Mouse (Mus musculus): ENCODE results near the gene Fbxw28. TPM values are rescaled to one million over a fixed set of nuclear protein-coding genes. Genes with fewer than 3 reads are reported as not detected.
"Not testable (repeated sequence)": the region's sequence is repeated elsewhere in the genome, so short reads cannot be mapped to it uniquely, and the experiment has no call there.

Fbxw28 gene
- polyA plus RNA-seq (2015; fragmentation: Nextera tagmentation; extraction: Ambion mirVana) = not detected in 2 replicates

GRCm38 (mm10) chr9:109339559-109339958 is at the start of gene Fbxw28:
Gene Fbxw28 (minus strand): TSS chr9:109339659.
- H3K27me3 ChIP-seq; H3K4me2 ChIP-seq; H3K4me1 ChIP-seq (replicated peaks); ATAC-seq (ENCODE audit: insufficient read depth); H3K4me3 ChIP-seq (replicated peaks); H3K9ac ChIP-seq; H3K9me3 ChIP-seq (replicated peaks); H3K27ac ChIP-seq (replicated peaks); H3K36me3 ChIP-seq (replicated peaks): not testable (repeated sequence)
- WGBS (ENCODE audit: insufficient replicate concordance) = 86% methylated on average over 1 of the region's 1 CpGs

- ATAC-seq (ENCODE audit: insufficient read depth); H3K27ac ChIP-seq (replicated peaks): not testable (repeated sequence)
- 60% methylated on average over 1 of the region's 1 CpGs for WGBS (ENCODE audit: insufficient replicate concordance)
Measured at GRCm38 (mm10) chr9:109287576-109287975, 51.9 kb downstream of the Fbxw28 start, which contains the start of gene Fbxw14. Gene Fbxw14 (minus strand): TSS chr9:109287676.

More at GRCm38 (mm10) chr9:109287576-109287975, 51.9 kb downstream of the Fbxw28 start, which contains the start of gene Fbxw14:
- H3K4me2 ChIP-seq; H3K9me3 ChIP-seq (replicated peaks); H3K9ac ChIP-seq; H3K4me1 ChIP-seq (replicated peaks); H3K27me3 ChIP-seq; H3K4me3 ChIP-seq (replicated peaks); H3K36me3 ChIP-seq (replicated peaks): not testable (repeated sequence)

Other genes with a start within 250 kb of the Fbxw28 start
- 3.5 and 5.8 TPM in 2 replicates for gene Plxnb1, start 244.3 kb downstream of the Fbxw28 start, polyA plus RNA-seq (2015; fragmentation: Nextera tagmentation; extraction: Ambion mirVana)
- 0.05 TPM in 1 of 2 replicates, not detected in the other for gene Fbxw21, start 177.6 kb downstream of the Fbxw28 start, polyA plus RNA-seq (2015; fragmentation: Nextera tagmentation; extraction: Ambion mirVana)
- not detected in 2 replicates for gene Fbxw13, start 143.7 kb downstream of the Fbxw28 start, polyA plus RNA-seq (2015; fragmentation: Nextera tagmentation; extraction: Ambion mirVana)
- gene Fbxw20, start 104.9 kb downstream of the Fbxw28 start, polyA plus RNA-seq (2015; fragmentation: Nextera tagmentation; extraction: Ambion mirVana) = not detected in 2 replicates
- gene Fbxw14, start 52.0 kb downstream of the Fbxw28 start, polyA plus RNA-seq (2015; fragmentation: Nextera tagmentation; extraction: Ambion mirVana) = not detected in 2 replicates
- gene Fbxw22, start 64.6 kb upstream of the Fbxw28 start, polyA plus RNA-seq (2015; fragmentation: Nextera tagmentation; extraction: Ambion mirVana) = not detected in 2 replicates
- not detected in 2 replicates for gene Fbxw16, start 109.5 kb upstream of the Fbxw28 start, polyA plus RNA-seq (2015; fragmentation: Nextera tagmentation; extraction: Ambion mirVana)
- gene Fbxw19, start 156.2 kb upstream of the Fbxw28 start, polyA plus RNA-seq (2015; fragmentation: Nextera tagmentation; extraction: Ambion mirVana) = not detected in 2 replicates
- gene Fbxw15, start 228.6 kb upstream of the Fbxw28 start, polyA plus RNA-seq (2015; fragmentation: Nextera tagmentation; extraction: Ambion mirVana) = 0.09 TPM in 1 of 2 replicates, not detected in the other

Data from liver, embryonic 15.5 days (tissue).